Mouse (Mus musculus): ENCODE measurements at regions not wholly inside any gene's neighbourhood (a gene's known extent, or its start where the extent isn't known, plus 50 kb on each side); places are given as distances from the start of the nearest gene placed in this dataset.

DNA sequence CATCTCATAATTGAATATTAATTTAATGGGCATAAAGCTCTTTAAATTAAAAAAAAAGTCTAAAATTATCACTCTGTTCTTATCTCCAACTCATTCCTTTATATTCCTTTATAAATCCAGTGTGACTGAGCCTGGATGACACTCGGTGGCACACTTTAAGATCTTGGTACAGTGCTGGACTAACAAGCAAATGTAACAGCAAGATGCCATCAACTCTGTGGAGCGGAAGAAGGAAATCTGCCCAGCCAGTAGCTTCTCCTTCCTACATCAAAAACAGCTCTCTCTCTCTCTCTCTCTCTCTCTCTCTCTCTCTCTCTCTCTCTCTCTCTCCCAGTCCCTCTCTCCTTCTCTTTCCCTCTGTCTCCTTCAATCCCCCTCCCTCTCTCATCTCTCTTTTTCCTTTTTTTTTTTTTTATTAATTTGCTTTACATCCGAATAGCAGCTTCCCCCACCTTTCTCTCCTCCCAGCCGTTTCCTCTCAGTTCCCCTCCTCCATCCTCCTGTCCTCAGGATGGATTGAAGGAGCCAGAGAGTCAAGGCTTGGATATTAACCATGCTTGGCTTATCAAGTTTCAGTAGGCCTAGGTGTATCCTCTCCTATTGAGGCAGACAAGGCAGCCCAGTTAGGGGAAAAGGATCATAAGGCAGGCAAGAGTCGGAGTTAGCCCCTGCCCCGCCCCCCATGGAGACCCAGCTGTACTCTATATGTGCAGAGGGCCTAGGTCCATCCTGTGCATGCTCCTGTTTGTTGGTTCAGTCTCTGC, 130.4 kb upstream of the Tmtc2 start:
- Histone ChIP-seq H3K4me1 (ENCODE audit: control insufficient read depth, insufficient read depth, low read length) (no peaks in the 10 kb centered on the region), H3K4me3 (no peak overlapping the region), H3K9ac (ENCODE audit: low read depth, low read length) (no peak overlapping the region), H3K36me3 (ENCODE audit: control insufficient read depth, insufficient read depth, low read length) (no peaks in the 10 kb centered on the region), H3K27me3 (ENCODE audit: control insufficient read depth, insufficient read depth, low read length) (no peaks in the 10 kb centered on the region), H3K79me2 (replicated peaks; ENCODE audit: control insufficient read depth, insufficient read depth, low read length) (no peaks in the 10 kb centered on the region), H3K27ac (no peak overlapping the region)
- DNase-seq, result no peak
- TF ChIP-seq CTCF (IDR thresholded peaks at IDR 0.05) (no peak), EP300 (IDR thresholded peaks at IDR 0.05; ENCODE audit: insufficient read depth, low read depth, low read length) (no peak), POLR2A (IDR thresholded peaks at IDR 0.05; ENCODE audit: insufficient read depth, low read depth, low read length) (no peak)
- intact Hi-C loops (cut with DNase I), result no loop called here
- WGBS, result 71% methylated on average over 6 of the region's 6 CpGs

DNA sequence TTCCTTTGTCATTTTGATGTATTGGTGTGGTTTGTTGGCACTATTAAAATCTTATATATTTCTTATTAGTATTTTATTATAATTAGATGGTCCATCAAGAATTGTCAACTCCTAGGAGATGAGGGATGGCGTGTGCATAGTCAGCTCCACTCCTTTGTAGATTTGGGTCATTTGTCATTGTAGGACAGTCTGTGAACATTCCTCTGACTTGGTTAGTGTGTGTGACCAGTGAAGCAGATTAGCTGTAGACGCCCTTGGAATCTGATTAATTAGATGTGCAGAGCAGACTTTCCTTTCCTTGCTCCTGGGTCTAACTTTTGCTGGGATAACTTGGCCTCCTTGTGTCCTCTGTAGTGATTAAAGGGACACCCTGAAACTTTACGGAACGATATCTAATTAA, 118.9 kb upstream of the Tmtc2 start:
- no peaks in the 10 kb centered on the region for H3K79me2 ChIP-seq (replicated peaks; ENCODE audit: control insufficient read depth, insufficient read depth, low read length)
- 82% methylated on average over 4 of the region's 4 CpGs for WGBS
- no peak overlapping the region for H3K9ac ChIP-seq (ENCODE audit: low read depth, low read length)
- H3K27ac ChIP-seq, result no peak overlapping the region
- H3K36me3 ChIP-seq (ENCODE audit: control insufficient read depth, insufficient read depth, low read length), result no peaks in the 10 kb centered on the region
- TF ChIP-seq EP300 (IDR thresholded peaks at IDR 0.05; ENCODE audit: insufficient read depth, low read depth, low read length) (no peak), POLR2A (IDR thresholded peaks at IDR 0.05; ENCODE audit: insufficient read depth, low read depth, low read length) (no peak), CTCF (IDR thresholded peaks at IDR 0.05) (no peak)
- no peaks in the 10 kb centered on the region for H3K4me1 ChIP-seq (ENCODE audit: control insufficient read depth, insufficient read depth, low read length)
- no peak overlapping the region for H3K4me3 ChIP-seq
- intact Hi-C loops (cut with DNase I), result no loop called here
- H3K27me3 ChIP-seq (ENCODE audit: control insufficient read depth, insufficient read depth, low read length), result no peaks in the 10 kb centered on the region
- no peak for DNase-seq

DNA sequence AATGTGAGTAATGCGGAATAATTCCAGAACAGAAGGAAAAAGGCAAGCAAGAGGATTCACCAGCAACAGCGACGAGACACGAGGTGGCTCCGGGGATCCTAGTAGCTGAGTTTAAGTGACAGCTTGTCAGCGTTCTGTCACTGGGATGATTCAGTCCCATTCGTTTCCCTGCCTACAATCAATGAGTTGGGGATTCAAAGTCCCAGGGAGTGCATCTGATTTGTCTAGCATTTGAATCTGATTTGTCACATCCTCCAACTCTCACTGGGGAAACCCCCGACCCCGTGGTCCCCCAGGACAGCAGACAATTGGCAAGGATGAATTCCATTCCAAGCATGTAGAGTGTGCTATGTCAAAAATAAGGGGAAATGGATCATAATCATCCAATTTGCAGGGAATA, 115.1 kb upstream of the Tmtc2 start:
- TF ChIP-seq CTCF (IDR thresholded peaks at IDR 0.05) (no peak), POLR2A (IDR thresholded peaks at IDR 0.05; ENCODE audit: insufficient read depth, low read depth, low read length) (no peak), EP300 (IDR thresholded peaks at IDR 0.05; ENCODE audit: insufficient read depth, low read depth, low read length) (no peak)
- H3K27ac ChIP-seq, result no peak overlapping the region
- H3K9ac ChIP-seq (ENCODE audit: low read depth, low read length), result no peak overlapping the region
- no peaks in the 10 kb centered on the region for H3K4me1 ChIP-seq (ENCODE audit: control insufficient read depth, insufficient read depth, low read length)
- intact Hi-C loops (cut with DNase I), result no loop called here
- no peak overlapping the region for H3K4me3 ChIP-seq
- H3K79me2 ChIP-seq (replicated peaks; ENCODE audit: control insufficient read depth, insufficient read depth, low read length), result no peaks in the 10 kb centered on the region
- no peaks in the 10 kb centered on the region for H3K27me3 ChIP-seq (ENCODE audit: control insufficient read depth, insufficient read depth, low read length)
- WGBS, result 66% methylated on average over 9 of the region's 9 CpGs
- DNase-seq, result no peak
- no peaks in the 10 kb centered on the region for H3K36me3 ChIP-seq (ENCODE audit: control insufficient read depth, insufficient read depth, low read length)

DNA sequence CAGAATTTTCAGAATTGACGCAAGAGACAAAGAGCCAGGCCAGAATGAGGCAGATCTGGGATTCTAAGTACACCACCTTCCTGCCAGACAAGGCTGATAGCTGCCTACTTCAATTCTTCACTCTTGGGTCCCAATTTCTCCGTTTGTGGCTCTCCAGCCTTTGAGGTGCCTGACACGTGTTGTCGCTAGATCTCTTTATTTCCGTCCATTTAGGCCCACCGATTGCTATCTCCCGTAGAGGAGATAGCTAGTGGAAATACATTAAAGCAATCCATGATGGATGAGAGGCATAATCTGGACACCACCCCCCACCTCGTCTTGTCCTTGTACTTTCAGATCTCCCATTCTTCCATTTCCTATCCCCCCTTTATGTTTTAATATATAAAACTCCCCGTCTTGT, 114.6 kb upstream of the Tmtc2 start:
- intact Hi-C loops (cut with DNase I), result no loop called here
- Histone ChIP-seq H3K4me1 (ENCODE audit: control insufficient read depth, insufficient read depth, low read length) (no peaks in the 10 kb centered on the region), H3K79me2 (replicated peaks; ENCODE audit: control insufficient read depth, insufficient read depth, low read length) (no peaks in the 10 kb centered on the region), H3K4me3 (no peak overlapping the region), H3K9ac (ENCODE audit: low read depth, low read length) (no peak overlapping the region), H3K27ac (no peak overlapping the region), H3K27me3 (ENCODE audit: control insufficient read depth, insufficient read depth, low read length) (no peaks in the 10 kb centered on the region), H3K36me3 (ENCODE audit: control insufficient read depth, insufficient read depth, low read length) (no peaks in the 10 kb centered on the region)
- DNase-seq, result no peak
- TF ChIP-seq POLR2A (IDR thresholded peaks at IDR 0.05; ENCODE audit: insufficient read depth, low read depth, low read length), result no peak
- no peak for TF ChIP-seq CTCF (IDR thresholded peaks at IDR 0.05)
- TF ChIP-seq EP300 (IDR thresholded peaks at IDR 0.05; ENCODE audit: insufficient read depth, low read depth, low read length), result no peak
- WGBS, result 71% methylated on average over 9 of the region's 9 CpGs

DNA sequence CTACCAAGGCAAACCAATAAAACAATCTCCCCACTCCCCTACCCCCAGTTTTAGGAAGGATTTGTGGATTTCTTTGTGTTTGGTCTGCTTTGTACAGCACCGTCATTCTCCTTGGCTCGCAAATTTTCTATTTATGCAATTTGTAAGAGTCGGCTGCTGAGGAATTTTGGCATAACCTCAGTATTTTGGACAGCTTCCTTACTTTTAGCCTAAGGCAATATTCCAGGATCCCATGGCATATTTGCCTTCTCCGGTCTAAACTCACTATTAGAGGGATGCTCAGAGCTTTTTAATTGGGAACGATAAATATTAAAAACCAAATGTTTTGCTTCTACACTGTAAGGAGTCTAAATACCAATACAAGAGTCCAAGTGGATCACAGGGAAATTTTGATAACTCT, 112.6 kb upstream of the Tmtc2 start:
- intact Hi-C loops (cut with DNase I), result no loop called here
- TF ChIP-seq CTCF (IDR thresholded peaks at IDR 0.05) (no peak), EP300 (IDR thresholded peaks at IDR 0.05; ENCODE audit: insufficient read depth, low read depth, low read length) (no peak), POLR2A (IDR thresholded peaks at IDR 0.05; ENCODE audit: insufficient read depth, low read depth, low read length) (no peak)
- WGBS, result 72% methylated on average over 5 of the region's 5 CpGs

DNA sequence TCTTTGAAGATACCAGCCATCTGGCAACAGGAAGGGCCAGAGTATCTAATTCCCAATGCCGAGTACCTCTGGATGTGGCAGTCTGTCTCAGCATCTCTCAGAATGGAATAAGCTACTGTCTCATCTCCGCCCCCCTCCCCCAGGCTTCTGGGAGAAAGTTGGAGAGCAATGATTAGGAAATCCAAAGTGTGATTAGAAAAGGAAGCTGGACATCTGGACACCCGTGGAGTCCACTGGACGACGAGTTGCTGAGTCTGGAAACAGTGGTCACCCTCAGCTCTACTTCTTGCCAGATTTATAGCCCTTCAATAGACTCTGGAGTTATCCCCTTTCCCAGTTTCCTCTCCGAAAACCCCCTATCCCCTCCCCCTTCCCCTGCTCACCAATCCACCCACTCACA, 105.3 kb upstream of the Tmtc2 start:
- no peaks in the 10 kb centered on the region for H3K36me3 ChIP-seq (ENCODE audit: control insufficient read depth, insufficient read depth, low read length)
- DNase-seq, result no peak
- whole genome bisulfite sequencing, result 68% methylated on average over 6 of the region's 6 CpGs
- no peak overlapping the region for H3K27ac ChIP-seq
- H3K4me3 ChIP-seq, result no peak overlapping the region
- no peaks in the 10 kb centered on the region for H3K79me2 ChIP-seq (replicated peaks; ENCODE audit: control insufficient read depth, insufficient read depth, low read length)
- TF ChIP-seq POLR2A (IDR thresholded peaks at IDR 0.05; ENCODE audit: insufficient read depth, low read depth, low read length), result no peak
- TF ChIP-seq CTCF (IDR thresholded peaks at IDR 0.05), result no peak
- TF ChIP-seq EP300 (IDR thresholded peaks at IDR 0.05; ENCODE audit: insufficient read depth, low read depth, low read length), result no peak
- no peaks in the 10 kb centered on the region for H3K27me3 ChIP-seq (ENCODE audit: control insufficient read depth, insufficient read depth, low read length)
- intact Hi-C loops (cut with DNase I), result no loop called here
- no peak overlapping the region for H3K9ac ChIP-seq (ENCODE audit: low read depth, low read length)
- H3K4me1 ChIP-seq (ENCODE audit: control insufficient read depth, insufficient read depth, low read length), result no peaks in the 10 kb centered on the region

More for the DNA sequence above, 112.6 kb upstream of the Tmtc2 start:
- no peak overlapping the region for H3K27ac ChIP-seq
- H3K4me1 ChIP-seq (ENCODE audit: control insufficient read depth, insufficient read depth, low read length), result no peaks in the 10 kb centered on the region
- H3K79me2 ChIP-seq (replicated peaks; ENCODE audit: control insufficient read depth, insufficient read depth, low read length), result no peaks in the 10 kb centered on the region
- no peaks in the 10 kb centered on the region for H3K27me3 ChIP-seq (ENCODE audit: control insufficient read depth, insufficient read depth, low read length)
- no peak overlapping the region for H3K9ac ChIP-seq (ENCODE audit: low read depth, low read length)
- no peaks in the 10 kb centered on the region for H3K36me3 ChIP-seq (ENCODE audit: control insufficient read depth, insufficient read depth, low read length)
- no peak for DNase-seq
- no peak overlapping the region for H3K4me3 ChIP-seq
